Mouse (Mus musculus) cerebellum, adult 2 months (tissue): ENCODE results near the gene Fntb.

ENCODE experiments used
- CTCF ChIP-seq: fragments of 200-500 bp; IDR thresholded peaks from 2 replicates; pipeline ENCODE4 v1.5.1; 2011; ENCODE audit warnings: low read depth, mild to moderate bottlenecking, control low read depth, low read length, moderate library complexity, borderline replicate concordance; ENCODE audit not compliant: insufficient read depth
- POLR2A ChIP-seq: fragments of 200-500 bp; IDR thresholded peaks from 2 replicates; pipeline ENCODE4 v1.6.1; 2011; ENCODE audit warnings: low read length, control low read depth, borderline replicate concordance; ENCODE audit not compliant: insufficient read depth

DNA sequence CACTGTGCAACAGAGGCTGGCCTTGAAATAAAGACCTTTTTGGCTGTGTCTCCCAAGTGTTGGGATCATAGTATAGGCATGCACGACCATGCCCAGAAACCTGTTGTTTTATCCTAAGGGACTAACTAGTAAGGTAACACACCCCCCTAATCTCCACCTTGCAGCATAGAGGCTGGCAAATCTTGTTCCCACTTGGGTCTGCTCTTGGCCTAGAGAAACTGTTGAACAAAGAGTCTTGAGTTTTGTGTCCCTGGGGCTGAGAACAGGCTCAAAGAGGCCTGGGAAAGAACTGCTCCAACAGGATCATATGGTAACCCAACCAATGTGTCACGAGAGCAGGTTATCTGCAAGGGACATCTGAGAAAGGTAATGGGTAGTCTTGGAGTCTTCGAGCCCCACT is 169.0 kb downstream of the Fntb start:
- TF ChIP-seq CTCF: no peak
- TF ChIP-seq POLR2A: no peak
